Mouse (Mus musculus): ENCODE measurements around the gene Dntt. TPM values are rescaled to one million over a fixed set of nuclear protein-coding genes. Genes with fewer than 3 reads are reported as not detected.

Gene Dntt
- polyA plus RNA-seq, 1 experiment: 9.1 TPM

GRCm38 (mm10) chr19:41101390-41101789, 72.3 kb downstream of the Dntt start:
- WGBS: 69% methylated on average over 8 of the region's 8 CpGs
- no peaks in the 10 kb centered on the region for H3K4me1 ChIP-seq (ENCODE audit: control insufficient read depth, insufficient read depth, low read length)
- no peak overlapping the region for H3K4me3 ChIP-seq (replicated peaks; ENCODE audit: control insufficient read depth, low read depth, low read length)
- H3K27ac ChIP-seq (ENCODE audit: control insufficient read depth, insufficient read depth, low read depth, low read length, poor library complexity): no peak overlapping the region
- no peak for TF ChIP-seq POLR2A (IDR thresholded peaks at IDR 0.05; ENCODE audit: borderline replicate concordance, control insufficient read depth, low read depth, low read length)
- TF ChIP-seq CTCF (IDR thresholded peaks at IDR 0.05; ENCODE audit: control insufficient read depth, insufficient read depth, low read length): no peak

GRCm38 (mm10) chr19:41104922-41105321, 75.8 kb downstream of the Dntt start:
- no peaks in the 10 kb centered on the region for H3K4me1 ChIP-seq (ENCODE audit: control insufficient read depth, insufficient read depth, low read length)
- WGBS: 52% methylated on average over 8 of the region's 8 CpGs
- TF ChIP-seq CTCF (IDR thresholded peaks at IDR 0.05; ENCODE audit: control insufficient read depth, insufficient read depth, low read length) (no peak), POLR2A (IDR thresholded peaks at IDR 0.05; ENCODE audit: borderline replicate concordance, control insufficient read depth, low read depth, low read length) (no peak)
- no peak overlapping the region for H3K4me3 ChIP-seq (replicated peaks; ENCODE audit: control insufficient read depth, low read depth, low read length)
- no peak overlapping the region for H3K27ac ChIP-seq (ENCODE audit: control insufficient read depth, insufficient read depth, low read depth, low read length, poor library complexity)

- no peak overlapping the region for H3K4me3 ChIP-seq (replicated peaks; ENCODE audit: control insufficient read depth, low read depth, low read length)
- H3K4me1 ChIP-seq (ENCODE audit: control insufficient read depth, insufficient read depth, low read length): no peaks in the 10 kb centered on the region; the same call in 1 of the 2 replicates
- WGBS: 64% methylated on average over 8 of the region's 8 CpGs
- no peak overlapping the region for H3K27ac ChIP-seq (ENCODE audit: control insufficient read depth, insufficient read depth, low read depth, low read length, poor library complexity)
- no peak for TF ChIP-seq POLR2A (IDR thresholded peaks at IDR 0.05; ENCODE audit: borderline replicate concordance, control insufficient read depth, low read depth, low read length)
- TF ChIP-seq CTCF (IDR thresholded peaks at IDR 0.05; ENCODE audit: control insufficient read depth, insufficient read depth, low read length): no peak
Measured at GRCm38 (mm10) chr19:41107530-41107929, 78.5 kb downstream of the Dntt start.

GRCm38 (mm10) chr19:41108666-41109065, 79.6 kb downstream of the Dntt start:
- no peak for TF ChIP-seq POLR2A (IDR thresholded peaks at IDR 0.05; ENCODE audit: borderline replicate concordance, control insufficient read depth, low read depth, low read length)
- TF ChIP-seq CTCF (IDR thresholded peaks at IDR 0.05; ENCODE audit: control insufficient read depth, insufficient read depth, low read length): no peak
- H3K4me1 ChIP-seq (ENCODE audit: control insufficient read depth, insufficient read depth, low read length): no peaks in the 10 kb centered on the region; the same call in 1 of the 2 replicates
- 85% methylated on average over 7 of the region's 7 CpGs for WGBS
- no peak overlapping the region for H3K4me3 ChIP-seq (replicated peaks; ENCODE audit: control insufficient read depth, low read depth, low read length)
- H3K27ac ChIP-seq (ENCODE audit: control insufficient read depth, insufficient read depth, low read depth, low read length, poor library complexity): no peak overlapping the region

Other genes starting within 250 kb of the Dntt start
- 5.6 and 8.6 TPM in 2 replicates for gene Ccnj, start 198.0 kb upstream of the Dntt start, polyA plus RNA-seq (2011; ENCODE audit: insufficient read depth, insufficient read length, low replicate concordance, missing spikeins)
- gene Zfp518a, start 134.6 kb upstream of the Dntt start, polyA plus RNA-seq (2011; ENCODE audit: insufficient read depth, insufficient read length, low replicate concordance, missing spikeins): 1.0 and 2.5 TPM in 2 replicates
- 15.9 and 32.9 TPM in 2 replicates for gene Blnk, start 34.7 kb upstream of the Dntt start, polyA plus RNA-seq (2011; ENCODE audit: insufficient read depth, insufficient read length, low replicate concordance, missing spikeins)
- not detected in 2 replicates for gene Opalin, start 47.8 kb downstream of the Dntt start, polyA plus RNA-seq (2011; ENCODE audit: insufficient read depth, insufficient read length, low replicate concordance, missing spikeins)
- gene Tll2, start 177.6 kb downstream of the Dntt start, polyA plus RNA-seq (2011; ENCODE audit: insufficient read depth, insufficient read length, low replicate concordance, missing spikeins): not detected in 2 replicates
- 19.7 and 38.0 TPM in 2 replicates for gene Tm9sf3, start 234.7 kb downstream of the Dntt start, polyA plus RNA-seq (2011; ENCODE audit: insufficient read depth, insufficient read length, low replicate concordance, missing spikeins)

Data from bone marrow, adult 2 months (tissue).